Mouse (Mus musculus): ENCODE measurements around the gene Myo1d. TPM values are rescaled to one million over a fixed set of nuclear protein-coding genes. Genes with fewer than 3 reads are reported as not detected.
A peak's percentile ranks its signal among the peaks of the same experiment; 100 is the strongest.

Myo1d gene
- polyA plus RNA-seq, 1 experiment from 2014 or later: 2.9 TPM

DNA sequence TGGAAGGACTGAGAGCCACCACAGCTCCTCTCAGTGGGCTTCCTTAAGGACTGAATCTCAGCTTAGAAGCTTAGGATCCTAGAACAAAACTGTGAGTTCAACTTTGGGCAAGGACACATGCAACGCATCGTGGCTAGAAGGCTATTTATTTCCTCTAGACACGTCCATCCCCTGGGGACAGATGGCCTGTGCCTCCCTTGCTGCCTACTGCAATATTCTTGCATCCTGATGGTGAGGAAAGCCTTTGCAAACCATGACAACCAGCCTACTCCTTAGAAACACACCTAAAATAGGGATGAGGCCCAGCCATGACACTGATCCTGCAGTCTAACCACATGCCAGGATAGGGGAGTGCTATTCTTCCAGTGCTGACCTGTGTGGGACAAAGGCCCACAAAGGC lies 274.2 kb downstream of the Myo1d start:
- Histone ChIP-seq H3K9me3 (replicated peaks; ENCODE audit: control insufficient read depth, low read length, poor library complexity, severe bottlenecking) (no peaks in the 10 kb centered on the region), H3K4me3 (ENCODE audit: low read depth, low read length) (no peak overlapping the region), H3K9ac (ENCODE audit: low read depth, low read length) (no peak overlapping the region), H3K36me3 (ENCODE audit: control insufficient read depth, insufficient read depth, low read length) (no peaks in the 10 kb centered on the region), H3K27me3 (ENCODE audit: control insufficient read depth, insufficient read depth, low read depth, low read length) (no peaks in the 10 kb centered on the region), H3K4me1 (ENCODE audit: control insufficient read depth, insufficient read depth, low read length) (peaks cover 50% of the 10 kb centered on the region), H3K4me2 (ENCODE audit: low read length) (no peak overlapping the region), H3K27ac (ENCODE audit: low read length) (peak overlapping the region; percentile 100)
- ATAC-seq: no peak
- WGBS: 81% methylated on average over 3 of the region's 3 CpGs

DNA sequence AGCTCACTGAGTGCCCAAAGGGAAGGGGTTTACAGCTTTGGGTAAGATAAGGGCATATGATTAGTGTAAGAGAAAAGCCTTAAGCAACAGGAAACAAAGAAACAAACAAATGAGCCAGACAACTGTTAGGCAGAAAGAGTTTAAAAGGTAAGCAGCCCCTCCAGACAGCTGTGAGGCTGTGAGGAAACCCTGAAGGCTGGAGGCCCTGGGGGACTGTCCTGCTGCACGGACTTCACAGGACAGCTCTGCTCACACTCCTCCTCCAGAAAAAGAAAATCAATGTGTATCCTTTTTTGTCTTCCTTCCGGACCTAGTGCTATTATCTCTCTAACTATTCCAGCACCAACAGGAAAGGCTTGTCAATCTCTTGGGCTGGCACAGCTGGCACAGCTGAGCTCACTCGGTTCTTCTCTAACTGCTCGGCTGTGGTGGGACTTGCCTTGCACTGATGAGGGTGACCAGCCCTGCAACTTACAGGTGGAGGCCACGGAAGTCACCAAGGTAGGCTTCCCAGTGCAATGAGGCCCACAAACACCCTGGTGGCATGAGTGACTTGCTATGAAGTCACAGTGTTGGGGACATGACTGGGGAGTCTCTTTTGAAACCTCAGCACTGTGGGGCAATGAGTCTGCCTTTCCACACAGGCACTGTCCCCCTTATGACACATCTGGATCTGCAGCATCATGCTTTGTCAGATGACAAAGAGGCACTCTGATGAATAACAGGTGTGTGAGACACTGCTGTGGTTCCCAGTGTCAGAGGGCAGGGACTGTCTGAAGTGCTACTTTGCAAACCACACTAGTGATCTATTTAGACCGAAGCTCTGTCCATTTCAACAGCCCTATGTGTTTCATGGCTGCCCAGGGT lies 275.1 kb downstream of the Myo1d start:
- no peaks in the 10 kb centered on the region for H3K36me3 ChIP-seq (ENCODE audit: control insufficient read depth, insufficient read depth, low read length)
- no peak overlapping the region for H3K4me3 ChIP-seq (ENCODE audit: low read depth, low read length)
- peak overlapping the region; percentile 100 for H3K27ac ChIP-seq (ENCODE audit: low read length)
- WGBS: 26% methylated on average over 6 of the region's 6 CpGs
- peaks cover 52% of the 10 kb centered on the region for H3K4me1 ChIP-seq (ENCODE audit: control insufficient read depth, insufficient read depth, low read length)
- H3K9ac ChIP-seq (ENCODE audit: low read depth, low read length): peak overlapping the region; percentile 45
- ATAC-seq: peak; percentile 47
- H3K27me3 ChIP-seq (ENCODE audit: control insufficient read depth, insufficient read depth, low read depth, low read length): no peaks in the 10 kb centered on the region
- H3K9me3 ChIP-seq (replicated peaks; ENCODE audit: control insufficient read depth, low read length, poor library complexity, severe bottlenecking): no peaks in the 10 kb centered on the region
- peak overlapping the region; percentile 40 for H3K4me2 ChIP-seq (ENCODE audit: low read length)

DNA sequence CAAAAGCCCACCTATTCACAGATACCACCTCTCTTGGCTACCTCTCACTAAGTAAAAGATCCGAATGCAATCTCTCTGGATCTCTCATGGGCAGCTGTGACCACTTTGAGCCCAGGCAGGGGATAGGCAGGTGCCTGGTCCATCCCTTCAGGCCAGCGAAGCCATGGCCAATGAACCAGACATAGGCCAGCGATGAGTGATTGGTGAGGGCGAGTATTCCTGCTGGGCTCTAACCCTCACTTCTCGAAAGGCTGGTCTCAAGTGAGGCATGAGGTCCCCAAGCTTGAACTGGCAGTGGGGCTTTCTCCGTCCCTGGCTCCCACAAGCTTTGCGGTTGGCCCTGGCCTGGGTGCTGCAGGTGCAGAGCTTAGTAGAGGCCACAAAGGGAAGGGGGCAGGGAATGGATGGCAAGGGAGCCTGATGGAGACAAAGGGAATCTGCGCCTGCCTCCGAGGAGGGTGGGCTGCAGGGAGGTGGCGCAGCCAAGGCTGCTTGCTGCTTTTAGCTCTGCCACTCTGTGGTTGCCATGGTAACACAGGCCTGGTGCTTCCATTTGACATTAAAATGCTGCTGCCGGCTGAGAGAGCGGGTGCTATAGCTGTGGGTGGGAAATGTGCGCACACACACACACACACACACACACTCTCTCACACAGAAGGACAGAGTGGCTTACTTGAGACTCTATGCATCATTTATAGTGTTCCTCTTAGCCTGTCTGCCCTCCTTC lies 275.9 kb downstream of the Myo1d start:
- peak; percentile 94 for ATAC-seq
- H3K9me3 ChIP-seq (replicated peaks; ENCODE audit: control insufficient read depth, low read length, poor library complexity, severe bottlenecking): no peaks in the 10 kb centered on the region
- H3K27ac ChIP-seq (ENCODE audit: low read length): peak overlapping the region; percentile 100
- H3K27me3 ChIP-seq (ENCODE audit: control insufficient read depth, insufficient read depth, low read depth, low read length): no peaks in the 10 kb centered on the region
- peak overlapping the region; percentile 40 for H3K4me2 ChIP-seq (ENCODE audit: low read length)
- H3K4me3 ChIP-seq (ENCODE audit: low read depth, low read length): no peak overlapping the region
- peaks cover 52% of the 10 kb centered on the region for H3K4me1 ChIP-seq (ENCODE audit: control insufficient read depth, insufficient read depth, low read length)
- WGBS: 7% methylated on average over 13 of the region's 13 CpGs
- no peaks in the 10 kb centered on the region for H3K36me3 ChIP-seq (ENCODE audit: control insufficient read depth, insufficient read depth, low read length)
- H3K9ac ChIP-seq (ENCODE audit: low read depth, low read length): peak overlapping the region; percentile 68

DNA sequence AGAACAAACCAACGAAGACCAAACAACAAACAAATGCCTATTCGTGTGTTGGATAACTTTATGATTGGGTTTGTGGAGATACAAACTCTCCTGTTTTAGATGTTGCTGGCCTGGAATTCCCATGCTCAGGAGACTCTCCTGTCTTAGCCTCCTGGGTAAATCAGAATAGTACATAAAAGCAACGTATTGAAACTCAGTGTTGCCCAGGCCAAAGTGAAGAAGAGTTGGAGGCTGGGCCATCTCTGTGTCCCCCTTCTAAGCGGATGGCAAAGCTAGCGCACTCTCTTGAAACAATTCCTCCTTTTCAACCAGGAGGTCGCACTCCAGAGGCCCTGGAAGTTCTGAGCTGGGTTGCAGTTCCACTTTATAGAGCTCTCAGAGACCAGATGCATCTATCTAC lies 276.5 kb downstream of the Myo1d start:
- no peaks in the 10 kb centered on the region for H3K9me3 ChIP-seq (replicated peaks; ENCODE audit: control insufficient read depth, low read length, poor library complexity, severe bottlenecking)
- no peaks in the 10 kb centered on the region for H3K27me3 ChIP-seq (ENCODE audit: control insufficient read depth, insufficient read depth, low read depth, low read length)
- H3K4me3 ChIP-seq (ENCODE audit: low read depth, low read length): no peak overlapping the region
- H3K27ac ChIP-seq (ENCODE audit: low read length): peak overlapping the region; percentile 100
- H3K9ac ChIP-seq (ENCODE audit: low read depth, low read length): peak overlapping the region; percentile 68
- peak overlapping the region; percentile 40; the same call in 1 of the 2 replicates for H3K4me2 ChIP-seq (ENCODE audit: low read length)
- WGBS: 66% methylated on average over 6 of the region's 6 CpGs
- 0 out of 2 replicates have a peak, but pooled peaks have one; percentile 1 for ATAC-seq
- no peaks in the 10 kb centered on the region for H3K36me3 ChIP-seq (ENCODE audit: control insufficient read depth, insufficient read depth, low read length)
- H3K4me1 ChIP-seq (ENCODE audit: control insufficient read depth, insufficient read depth, low read length): peaks cover 53% of the 10 kb centered on the region

DNA sequence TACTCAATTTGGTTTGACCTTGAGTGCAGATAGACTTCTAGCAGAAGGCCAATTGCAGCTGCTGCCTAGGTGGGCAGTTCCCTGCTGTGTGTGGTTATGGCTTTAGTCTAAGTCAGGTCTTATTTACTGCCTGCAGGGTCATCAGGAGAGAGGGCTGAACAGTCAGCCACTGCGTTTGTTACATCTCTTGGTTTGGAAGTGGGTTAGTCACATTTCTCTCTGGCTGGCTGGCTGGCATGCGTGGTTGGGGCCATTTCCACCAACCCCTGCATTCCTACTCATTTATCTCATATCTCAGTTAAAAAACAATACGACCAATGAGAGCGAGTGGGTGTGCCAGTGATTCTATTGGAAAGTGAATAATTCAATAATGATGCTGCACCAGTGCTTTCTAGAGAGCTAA lies 280.3 kb downstream of the Myo1d start:
- Histone ChIP-seq H3K4me3 (ENCODE audit: low read depth, low read length) (no peak overlapping the region), H3K27ac (ENCODE audit: low read length) (peak overlapping the region; percentile 81), H3K4me2 (ENCODE audit: low read length) (no peak overlapping the region), H3K36me3 (ENCODE audit: control insufficient read depth, insufficient read depth, low read length) (no peaks in the 10 kb centered on the region), H3K9me3 (replicated peaks; ENCODE audit: control insufficient read depth, low read length, poor library complexity, severe bottlenecking) (no peaks in the 10 kb centered on the region), H3K4me1 (ENCODE audit: control insufficient read depth, insufficient read depth, low read length) (peaks cover 40% of the 10 kb centered on the region), H3K9ac (ENCODE audit: low read depth, low read length) (no peak overlapping the region), H3K27me3 (ENCODE audit: control insufficient read depth, insufficient read depth, low read depth, low read length) (no peaks in the 10 kb centered on the region)
- 56% methylated on average over 4 of the region's 4 CpGs for WGBS
- no peak for ATAC-seq

DNA sequence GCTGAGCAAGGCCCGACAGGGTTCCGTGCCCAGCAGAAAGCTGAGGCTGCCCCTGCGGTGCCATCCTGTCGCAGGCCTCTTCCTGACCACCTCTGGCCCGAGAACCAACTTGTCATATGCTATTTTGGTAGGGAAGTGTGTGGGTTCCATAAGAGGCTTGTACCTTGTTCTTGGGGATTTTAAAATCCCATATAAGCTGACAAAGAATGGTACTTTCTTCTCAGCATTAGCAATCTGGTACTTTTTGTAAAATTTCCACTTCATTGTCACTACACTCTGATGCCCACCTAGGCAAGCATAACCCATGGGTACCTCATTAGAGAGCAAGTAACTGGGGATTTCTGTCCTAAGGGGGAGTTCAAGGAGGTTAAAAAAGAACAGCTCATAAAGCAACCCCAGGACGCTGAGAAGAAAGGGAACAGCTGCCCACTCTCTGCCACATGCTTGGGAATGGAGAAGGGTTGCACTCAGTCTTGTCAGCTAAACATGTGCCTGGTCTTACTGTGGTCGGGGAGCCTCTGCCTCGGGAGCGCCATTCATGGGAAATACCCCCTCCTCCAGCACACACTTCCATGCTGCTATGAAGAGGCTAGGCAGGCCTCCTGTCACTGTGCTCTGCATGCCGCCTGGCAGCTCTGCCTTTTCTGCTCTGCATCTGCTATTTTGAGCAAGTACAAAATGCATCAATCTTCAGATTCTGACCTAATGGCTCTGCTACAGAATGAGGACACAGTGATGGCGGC lies 281.3 kb downstream of the Myo1d start:
- Histone ChIP-seq H3K4me1 (ENCODE audit: control insufficient read depth, insufficient read depth, low read length) (peaks cover 31% of the 10 kb centered on the region), H3K4me3 (ENCODE audit: low read depth, low read length) (no peak overlapping the region), H3K4me2 (ENCODE audit: low read length) (no peak overlapping the region; the same call in 1 of the 2 replicates), H3K9me3 (replicated peaks; ENCODE audit: control insufficient read depth, low read length, poor library complexity, severe bottlenecking) (no peaks in the 10 kb centered on the region), H3K9ac (ENCODE audit: low read depth, low read length) (peak overlapping the region; percentile 44; the same call in 1 of the 2 replicates), H3K27ac (ENCODE audit: low read length) (peak overlapping the region; percentile 81), H3K27me3 (ENCODE audit: control insufficient read depth, insufficient read depth, low read depth, low read length) (no peaks in the 10 kb centered on the region), H3K36me3 (ENCODE audit: control insufficient read depth, insufficient read depth, low read length) (no peaks in the 10 kb centered on the region)
- 40% methylated on average over 11 of the region's 11 CpGs for WGBS
- no peak for ATAC-seq

GRCm38 (mm10) chr11:80497225-80497919 lies 282.5 kb downstream of the Myo1d start:
- H3K27me3 ChIP-seq (ENCODE audit: control insufficient read depth, insufficient read depth, low read depth, low read length): no peaks in the 10 kb centered on the region
- H3K4me2 ChIP-seq (ENCODE audit: low read length): no peak overlapping the region
- no peak overlapping the region for H3K4me3 ChIP-seq (ENCODE audit: low read depth, low read length)
- peaks cover 25% of the 10 kb centered on the region for H3K4me1 ChIP-seq (ENCODE audit: control insufficient read depth, insufficient read depth, low read length)
- no peak for ATAC-seq
- no peak overlapping the region for H3K9ac ChIP-seq (ENCODE audit: low read depth, low read length)
- no peaks in the 10 kb centered on the region for H3K36me3 ChIP-seq (ENCODE audit: control insufficient read depth, insufficient read depth, low read length)
- no peak overlapping the region for H3K27ac ChIP-seq (ENCODE audit: low read length)
- 83% methylated on average over 10 of the region's 10 CpGs for WGBS
- no peaks in the 10 kb centered on the region for H3K9me3 ChIP-seq (replicated peaks; ENCODE audit: control insufficient read depth, low read length, poor library complexity, severe bottlenecking)

GRCm38 (mm10) chr11:80496640-80497039 lies 283.2 kb downstream of the Myo1d start:
- Histone ChIP-seq H3K36me3 (ENCODE audit: control insufficient read depth, insufficient read depth, low read length) (no peaks in the 10 kb centered on the region), H3K4me2 (ENCODE audit: low read length) (no peak overlapping the region), H3K4me3 (ENCODE audit: low read depth, low read length) (no peak overlapping the region), H3K9me3 (replicated peaks; ENCODE audit: control insufficient read depth, low read length, poor library complexity, severe bottlenecking) (no peaks in the 10 kb centered on the region), H3K27me3 (ENCODE audit: control insufficient read depth, insufficient read depth, low read depth, low read length) (no peaks in the 10 kb centered on the region), H3K27ac (ENCODE audit: low read length) (no peak overlapping the region), H3K9ac (ENCODE audit: low read depth, low read length) (no peak overlapping the region), H3K4me1 (ENCODE audit: control insufficient read depth, insufficient read depth, low read length) (peaks cover 25% of the 10 kb centered on the region)
- 92% methylated on average over 1 of the region's 1 CpGs for WGBS
- no peak for ATAC-seq

All from midbrain, embryonic 16.5 days (tissue).